Mouse (Mus musculus) left cerebral cortex, adult 2 months (tissue): ENCODE data around the gene Mfn2. TPM values are rescaled to one million over a fixed set of nuclear protein-coding genes. Genes with fewer than 3 reads are reported as not detected.

Source experiments
- DNase-seq, 2 experiments: peaks; one replicate each; pipeline ENCODE4 v3.0.0; 2021 to 2022; ENCODE audit warnings: low spot score in 2 of 2, mixed read lengths in 1 of 2; ENCODE audit errors: extremely low spot score in 1 of 2
- H3K27ac ChIP-seq: fragments of 200-600 bp; 2 replicates; pipeline ENCODE4 v1.8.1; 2022
- H3K4me3 ChIP-seq: fragments of 200-600 bp; 2 replicates; pipeline ENCODE4 v1.8.1; 2022
- CTCF ChIP-seq: fragments of 200-600 bp; IDR thresholded peaks from 2 replicates; pipeline ENCODE4 v1.8.1; 2022; ENCODE audit warnings: antibody characterized with exemption, mild to moderate bottlenecking, moderate library complexity
- intact Hi-C: fragments of 180-260 bp; cut with DNase I; formaldehyde crosslinking; loops from one replicate; pipeline ENCODE4 v1.15.1; 2025
- long read RNA-seq, 2 experiments: library from polyadenylated mRNA; stranded (forward); transcript quantifications; one replicate each; pipeline ENCODE4 v2.0.0; 2021; ENCODE audit warnings: borderline mapping rate in 2 of 2
- total RNA-seq, 2 experiments: library from RNA; stranded (reverse); gene quantifications; 2 replicates each; pipeline ENCODE4 v1.2.3; 2021

The Mfn2 gene
- total RNA-seq: 100 to 1,000 TPM; 181 to 199 TPM
- long read RNA-seq, experiment 1, full-length matches to known transcripts: 350 of 456 reads
- long read RNA-seq, experiment 1, partial matches to known transcripts: 43 of 456 reads
- long read RNA-seq, experiment 1, other reads (novel, unspliced or antisense): 63 of 456 reads
- long read RNA-seq, experiment 2, full-length matches to known transcripts: 305 of 404 reads
- long read RNA-seq, experiment 2, partial matches to known transcripts: 41 of 404 reads
- long read RNA-seq, experiment 2, other reads (novel, unspliced or antisense): 58 of 404 reads

DNA sequence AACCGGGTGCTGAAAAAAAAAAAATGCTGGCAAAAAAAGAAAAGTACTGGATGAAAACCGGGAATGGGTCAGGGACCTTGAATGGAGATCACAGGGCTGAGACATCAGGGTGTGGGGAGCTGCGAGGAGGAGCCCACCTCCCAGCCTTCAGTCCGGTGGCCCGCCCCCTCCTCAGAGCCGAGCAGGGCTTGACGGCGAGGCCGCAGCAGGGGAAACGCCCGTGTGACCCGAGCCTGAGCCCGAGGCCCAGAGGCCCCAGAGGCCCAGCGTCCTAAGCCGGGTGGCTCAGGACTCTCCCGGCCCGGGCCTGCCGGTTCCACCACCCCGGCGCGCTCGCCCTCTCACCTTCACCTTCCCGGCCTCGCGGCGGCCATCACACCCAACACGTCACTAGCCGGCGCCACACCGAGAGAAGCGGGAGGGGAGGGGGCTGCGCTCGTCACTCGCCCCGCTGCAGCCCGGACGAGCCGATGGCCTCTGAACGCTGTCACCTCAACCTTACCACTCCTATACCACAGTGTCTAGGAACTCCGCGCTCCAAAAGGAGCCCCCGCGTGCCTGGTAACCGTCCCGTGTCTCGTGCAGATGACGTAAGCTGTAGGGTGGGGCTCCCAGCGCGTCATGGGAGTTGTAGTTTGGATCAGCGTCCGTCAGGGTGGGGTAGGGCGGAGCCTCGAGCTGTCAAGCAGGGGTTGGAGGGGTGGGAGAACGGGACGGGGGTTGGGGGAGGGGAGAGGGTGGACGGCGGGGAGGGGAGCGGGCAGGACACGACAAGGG is at the start of gene Mfn2:
Mfn2 (minus strand) TSS at position 392 of the 777 bp plus-strand sequence.
- Histone ChIP-seq H3K27ac (peak within 1 kb of the TSS; percentile 100), H3K4me3 (peak within 1 kb of the TSS; percentile 100)
- TF ChIP-seq CTCF: no peak
- DNase-seq: peak; percentile 90
- intact Hi-C loops: loop anchor here (2.0 kb wide), 1 partner anchor 36 kb away; the partner anchor contains the start of gene 2510039O18Rik

DNA sequence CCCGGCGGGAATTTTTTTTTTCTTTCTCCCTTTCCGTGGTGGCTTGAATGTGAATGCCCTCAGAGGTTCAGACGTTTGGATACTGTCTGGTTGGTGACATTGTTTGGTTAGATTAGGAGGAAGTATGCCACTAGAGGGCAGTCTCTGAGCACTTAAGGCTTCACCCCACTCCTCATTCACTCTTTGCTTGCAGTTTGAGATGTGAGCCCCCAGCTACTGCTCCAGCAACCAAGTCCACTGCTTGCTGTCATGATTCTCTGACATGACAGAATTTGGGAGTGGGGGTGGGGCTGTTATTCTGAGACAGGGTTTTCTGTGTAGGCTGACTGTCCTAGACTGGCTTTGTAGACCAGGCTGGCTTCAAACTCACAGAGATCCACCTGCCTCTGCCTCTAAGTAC is 49.1 kb upstream of the Mfn2 start:
- intact Hi-C loops: no loop called here
- no peak overlapping the region for H3K27ac ChIP-seq
- no peak for DNase-seq
- peak; percentile 67 for TF ChIP-seq CTCF
- H3K4me3 ChIP-seq: no peak overlapping the region

GRCm38 (mm10) chr4:147947511-147947910 is 43.0 kb upstream of the Mfn2 start:
- intact Hi-C loops: no loop called here
- DNase-seq: no peak
- Histone ChIP-seq H3K27ac (no peak overlapping the region), H3K4me3 (no peak overlapping the region)
- TF ChIP-seq CTCF: no peak

DNA sequence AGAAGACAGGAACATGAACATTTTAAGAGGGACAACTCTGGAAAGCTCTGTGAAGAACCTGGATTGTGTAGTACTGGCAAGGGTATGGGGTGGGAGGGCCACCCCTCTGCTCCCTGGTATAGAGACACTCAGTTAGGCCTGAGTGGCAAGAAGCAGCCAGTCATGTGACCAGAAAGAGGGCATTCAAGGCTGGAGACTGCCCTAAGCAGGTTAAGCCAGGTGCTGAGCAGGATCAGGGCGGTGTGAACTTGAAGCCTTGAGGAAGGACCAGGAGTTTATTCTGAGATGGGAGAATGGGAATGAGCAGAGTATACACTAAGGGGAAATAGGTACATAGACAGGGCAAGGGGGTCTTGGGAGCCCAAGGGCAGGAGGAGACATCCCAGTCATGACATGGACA is 38.5 kb upstream of the Mfn2 start:
- intact Hi-C loops: no loop called here
- Histone ChIP-seq H3K4me3 (peak overlapping the region; percentile 1; the same call in 1 of the 2 replicates), H3K27ac (no peak overlapping the region)
- no peak for DNase-seq
- no peak for TF ChIP-seq CTCF

DNA sequence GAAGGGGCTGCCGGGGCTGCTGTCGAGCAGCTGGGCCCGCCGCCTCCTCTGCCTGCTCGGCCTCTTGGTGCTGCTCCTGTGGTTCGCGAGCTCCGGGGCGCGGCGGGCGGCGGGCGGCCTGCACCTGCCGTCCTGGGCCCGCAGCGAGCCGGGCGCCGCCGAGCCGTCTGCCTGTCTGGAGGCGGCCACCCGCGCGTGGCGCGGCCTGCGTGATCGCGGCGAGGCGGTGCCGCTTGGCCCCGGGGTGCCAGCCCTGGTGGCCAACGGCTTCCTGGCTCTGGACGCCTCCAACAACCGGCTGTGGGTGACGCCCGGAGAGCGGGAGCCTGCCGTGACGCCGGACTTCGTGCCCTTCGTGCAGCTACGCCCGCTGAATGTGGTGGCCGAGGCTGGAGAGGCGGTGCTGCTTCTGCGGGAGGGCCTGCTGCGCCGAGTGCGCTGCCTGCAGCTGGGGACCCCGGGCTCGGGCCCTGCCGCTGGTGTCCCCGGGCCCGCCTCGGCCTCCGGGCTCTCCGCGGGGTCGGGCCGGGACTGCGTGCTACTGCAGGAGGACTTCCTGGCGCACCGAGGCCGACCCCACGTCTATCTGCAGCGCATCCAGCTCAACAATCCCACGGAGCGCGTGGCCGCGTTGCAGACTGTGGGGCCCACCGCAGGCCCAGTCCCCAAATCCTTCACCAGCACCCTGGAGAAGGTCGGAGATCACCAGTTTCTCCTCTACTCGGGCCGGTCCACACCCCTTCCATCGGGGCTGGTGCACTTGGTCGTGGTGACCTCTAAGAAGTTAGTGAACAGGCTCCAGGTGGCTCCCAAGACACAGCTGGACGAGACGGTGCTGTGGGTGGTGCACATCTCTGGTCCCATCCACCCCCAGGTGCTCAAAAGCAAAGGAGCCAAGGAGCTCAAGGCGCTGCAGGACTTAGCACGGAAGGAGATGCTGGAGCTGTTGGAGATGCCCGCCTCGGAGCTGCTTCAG is 36.8 kb upstream of the Mfn2 start:
- Histone ChIP-seq H3K4me3 (peak overlapping the region; percentile 90), H3K27ac (peak overlapping the region; percentile 40; the same call in 1 of the 2 replicates)
- DNase-seq: peak in 1 of 2 experiments; percentile 46
- intact Hi-C loops: loop anchor here (2.0 kb wide), 1 partner anchor 37 kb away; the partner anchor contains the start of gene Mfn2
- TF ChIP-seq CTCF: no peak

DNA sequence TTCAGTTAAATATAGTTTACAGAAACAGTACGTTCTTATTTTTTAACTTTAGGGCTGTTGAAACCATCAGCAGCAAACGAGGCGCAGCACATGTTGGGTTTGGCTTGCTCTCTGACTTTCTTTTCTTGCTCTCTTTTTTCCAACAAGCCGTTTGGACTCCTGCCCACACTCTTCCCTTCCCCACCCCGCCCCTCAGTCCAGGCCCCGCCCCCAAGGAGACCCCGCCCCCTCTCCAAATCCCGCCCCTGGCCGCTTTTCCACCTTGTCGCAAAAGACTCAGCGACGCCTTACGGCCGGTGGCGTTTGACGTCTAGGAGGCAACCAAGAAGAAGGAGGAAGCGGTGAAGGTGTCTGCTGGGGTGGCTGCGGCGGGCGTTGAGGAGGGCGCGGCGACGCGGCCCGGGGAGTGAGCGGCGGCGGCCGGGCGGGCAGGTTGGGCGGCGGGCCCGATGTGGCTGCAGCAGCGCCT is 36.1 kb upstream of the Mfn2 start, which contains the start of gene 2510039O18Rik:
2510039O18Rik (plus strand) TSS at position 320 of the 469 bp plus-strand sequence.
- intact Hi-C loops: loop anchor here (1.0 to 2.0 kb wide), 2 partner anchors 36 to 99 kb away; partner anchors contain the start of genes Mfn2 and Mthfr
- Histone ChIP-seq H3K27ac (peak within 1 kb of the TSS; percentile 77), H3K4me3 (peak within 1 kb of the TSS; percentile 90)
- DNase-seq: peak; percentile 81 to 86
- no peak for TF ChIP-seq CTCF

- no peak for DNase-seq
- no peak for TF ChIP-seq CTCF
- peak overlapping the region; percentile 20 for H3K4me3 ChIP-seq
- intact Hi-C loops: loop anchor here (1.0 to 2.0 kb wide), 2 partner anchors 35 to 99 kb away; partner anchors contain the start of genes Mfn2 and Mthfr
- H3K27ac ChIP-seq: peak overlapping the region; percentile 77
Observed at GRCm38 (mm10) chr4:147940111-147940510, 35.6 kb upstream of the Mfn2 start.

- intact Hi-C loops: loop anchor here (1.0 kb wide), 1 partner anchor 17 kb away; no protein-coding TSS in a partner anchor
- Histone ChIP-seq H3K27ac (peak overlapping the region; percentile 33), H3K4me3 (no peak overlapping the region)
- no peak for TF ChIP-seq CTCF
- no peak for DNase-seq
Observed at GRCm38 (mm10) chr4:147938148-147939096, 33.9 kb upstream of the Mfn2 start.

DNA sequence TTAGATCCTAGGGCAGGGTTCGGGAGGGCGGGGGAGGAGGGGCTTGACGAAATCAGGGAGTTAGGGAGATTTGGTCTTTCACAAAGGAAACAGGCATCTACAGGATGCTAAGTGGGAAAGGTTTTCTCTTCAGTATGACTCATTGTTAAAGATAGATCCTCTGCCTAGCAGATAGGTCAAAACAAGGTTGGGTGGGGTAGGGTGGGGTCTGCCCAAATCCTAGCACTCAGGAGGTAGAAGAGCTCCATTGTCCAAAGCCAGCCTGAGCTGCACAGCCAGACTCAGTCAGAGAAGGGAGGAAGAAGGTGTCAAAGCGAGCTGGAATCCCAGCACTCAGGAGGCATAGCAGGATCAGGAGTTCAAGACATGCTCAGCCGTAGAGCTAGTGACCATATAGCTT is 33.0 kb upstream of the Mfn2 start:
- TF ChIP-seq CTCF: no peak
- no peak for DNase-seq
- Histone ChIP-seq H3K27ac (no peak overlapping the region), H3K4me3 (no peak overlapping the region)
- intact Hi-C loops: no loop called here

GRCm38 (mm10) chr4:147937021-147937420 is 32.5 kb upstream of the Mfn2 start:
- Histone ChIP-seq H3K27ac (no peak overlapping the region), H3K4me3 (peak overlapping the region; percentile 66)
- intact Hi-C loops: no loop called here
- no peak for DNase-seq
- TF ChIP-seq CTCF: no peak
